16 mouse cellular contexts compared by ENCODE assay signal in genomic region chr1:157027681-157028080, GRCm38 (mm10).
A peak's percentile ranks its signal among the peaks of the same experiment; 100 is the strongest.
DNase-seq lines count a peak whose midpoint lies in the region; ATAC-seq lines count a peak whose summit lies in the region.
"Had no signal": no experiment of that assay in that cellular context is flagged by ENCODE, and none has a peak within 500 bp of the region (broad histone marks: within the 10 kb centered on the region; RNA-seq: fewer than 3 reads in every experiment).

No protein-coding gene starts in this region.

- H3K27ac ChIP-seq in kidney, embryonic 14.5 days (ENCODE audit: low read depth, low read length) = no peak overlapping the region
- H3K27ac ChIP-seq: embryonic facial prominence, embryonic 12.5 days; forebrain, embryonic 15.5 days; gastrocnemius, adult 2 months; left cerebral cortex, adult 2 months; limb, embryonic 12.5 days had no signal

- no peaks in the 10 kb centered on the region for H3K4me1 ChIP-seq in kidney, embryonic 14.5 days (ENCODE audit: control insufficient read depth, insufficient read depth, low read length)
- H3K4me1 ChIP-seq: embryonic facial prominence, embryonic 12.5 days; forebrain, embryonic 15.5 days; limb, embryonic 12.5 days had no signal

- no peaks in the 10 kb centered on the region for H3K36me3 ChIP-seq in kidney, embryonic 14.5 days (ENCODE audit: control insufficient read depth, insufficient read depth, low read length)
- H3K36me3 ChIP-seq: embryonic facial prominence, embryonic 12.5 days; forebrain, embryonic 15.5 days; limb, embryonic 12.5 days had no signal

- no peak overlapping the region for H3K9ac ChIP-seq in kidney, embryonic 14.5 days (ENCODE audit: low read depth, low read length)
- H3K9ac ChIP-seq: embryonic facial prominence, embryonic 12.5 days; forebrain, embryonic 15.5 days; limb, embryonic 12.5 days had no signal

- WGBS in kidney, embryonic 14.5 days = 66% methylated on average over 7 of the region's 7 CpGs

- DNase-seq in kidney, adult 11 months = peak; percentile 60
- peak; percentile 61 for DNase-seq in B cell, adult 2 months
- DNase-seq in kidney, adult 8-10 months = peak; percentile 61 to 67
- DNase-seq in kidney, postnatal 36 days = peak; percentile 72 to 74
- no peak for DNase-seq in right cerebral cortex, adult 2 months (ENCODE audit: low spot score in 2 of 2)
- no peak for DNase-seq in thymus, postnatal 4 days
- DNase-seq: gastrocnemius, adult 2 months; lung, postnatal 14 days; thymus, postnatal 36 days had no signal

- H3K9me3 ChIP-seq in kidney, embryonic 14.5 days (ENCODE audit: control insufficient read depth, low read length) = no peaks in the 10 kb centered on the region
- H3K9me3 ChIP-seq: embryonic facial prominence, embryonic 12.5 days; forebrain, embryonic 15.5 days; limb, embryonic 12.5 days; megakaryocyte, embryonic 14.5 days had no signal

- H3K4me2 ChIP-seq in kidney, embryonic 14.5 days (replicated peaks; ENCODE audit: low read depth, low read length) = no peak overlapping the region
- H3K4me2 ChIP-seq: embryonic facial prominence, embryonic 12.5 days; forebrain, embryonic 15.5 days; limb, embryonic 12.5 days had no signal

- no peak overlapping the region for H3K4me3 ChIP-seq in kidney, embryonic 14.5 days (ENCODE audit: low read length)
- H3K4me3 ChIP-seq: embryonic facial prominence, embryonic 12.5 days; forebrain, embryonic 15.5 days; gastrocnemius, adult 2 months; left cerebral cortex, adult 2 months; limb, embryonic 12.5 days; megakaryocyte, embryonic 14.5 days had no signal

- H3K27me3 ChIP-seq in kidney, embryonic 14.5 days (ENCODE audit: control insufficient read depth, insufficient read depth, low read length) = no peaks in the 10 kb centered on the region
- H3K27me3 ChIP-seq: embryonic facial prominence, embryonic 12.5 days; forebrain, embryonic 15.5 days; limb, embryonic 12.5 days; megakaryocyte, embryonic 14.5 days had no signal

- no peak for ATAC-seq in kidney, embryonic 14.5 days (ENCODE audit: low FRiP score, low TSS enrichment)
- ATAC-seq: forebrain, embryonic 15.5 days; inflammation-experienced regulatory T-cells, adult 6 months had no signal

Comparison
In these comparisons a context has a peak if more than half of its experiments do, and no peak if none do; other contexts are left out.
1. DNase-seq: peak in kidney, adult 11 months (single experiment), B cell, adult 2 months (2 of 2), kidney, adult 8-10 months (2 of 2) and kidney, postnatal 36 days (2 of 2); none in right cerebral cortex, adult 2 months (0 of 2) and thymus, postnatal 4 days (single experiment).